Mouse (Mus musculus) embryo, embryonic 10.5 days (tissue): ENCODE data around the gene Cd300e.
"Not testable (repeated sequence)": the region's sequence is repeated elsewhere in the genome, so short reads cannot be mapped to it uniquely, and the experiment has no call there.

Source experiments
- DNase-seq: peaks from one replicate; pipeline ENCODE4 v3.0.0-alpha.2; 2015; ENCODE audit warnings: low spot score

Gene Cd300e

DNA sequence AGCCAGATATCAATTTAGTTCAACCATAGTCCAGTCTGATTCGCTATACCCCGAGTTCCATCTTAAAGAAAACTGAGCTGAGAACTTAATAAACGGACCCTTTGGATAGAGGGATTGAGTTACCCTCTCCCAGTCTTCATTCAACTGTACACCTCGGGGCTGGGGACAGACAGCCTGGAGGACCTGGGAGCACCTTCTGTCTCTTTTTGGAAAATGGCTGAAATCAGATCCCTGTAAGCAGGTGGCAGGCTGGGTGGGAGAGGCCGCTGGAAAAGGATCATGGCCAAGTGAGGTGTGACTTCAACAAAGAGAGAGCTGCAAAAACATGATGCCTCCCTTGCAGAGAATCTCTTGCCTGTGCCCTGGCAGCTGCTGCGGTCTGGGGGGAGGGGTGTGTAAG, 20.2 kb upstream of the Cd300e start:
- DNase-seq: no peak

DNA sequence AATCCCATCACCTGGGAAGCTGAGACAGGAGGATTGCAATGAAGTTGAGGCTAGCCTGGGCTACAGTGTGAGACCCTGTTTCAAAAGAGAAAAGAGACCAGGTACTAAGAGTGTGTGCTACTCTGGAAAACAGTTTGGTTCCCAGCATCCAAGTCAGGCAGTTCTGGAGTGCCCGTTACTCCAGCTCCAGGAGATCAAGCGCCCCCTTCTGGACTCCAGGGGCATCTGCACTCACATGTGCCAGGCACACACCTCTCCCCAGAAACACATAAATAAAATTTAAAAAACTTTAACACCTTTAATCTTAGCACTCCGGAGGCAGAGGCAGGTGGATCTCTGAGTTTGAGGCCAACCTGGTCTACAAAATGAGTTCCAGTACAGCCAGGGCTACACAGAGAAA, 19.4 kb upstream of the Cd300e start:
- no peak for DNase-seq

DNA sequence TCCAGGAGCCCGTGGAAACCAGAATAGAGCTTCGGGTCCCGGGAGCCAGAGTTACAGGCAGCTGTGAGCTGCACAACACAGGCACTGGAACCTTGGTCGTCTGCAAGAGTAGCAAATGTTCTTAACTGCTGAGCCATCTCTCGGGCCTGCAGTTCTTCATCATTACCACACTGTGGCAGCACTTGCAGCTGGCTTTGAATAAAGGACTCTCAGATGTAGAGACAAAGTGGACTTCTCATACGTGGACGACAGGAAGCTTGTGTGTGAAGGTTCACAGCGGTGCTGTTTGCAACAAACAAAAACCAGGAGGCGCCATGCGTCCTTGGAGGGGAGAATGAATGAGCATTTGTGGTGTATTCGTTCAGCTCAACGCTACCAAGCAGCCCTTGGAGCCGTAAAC, 18.9 kb upstream of the Cd300e start:
- DNase-seq: peak; percentile 89

GRCm38 (mm10) chr11:115078680-115079079, 16.7 kb upstream of the Cd300e start:
- DNase-seq: no peak

GRCm38 (mm10) chr11:115077436-115077835, 15.5 kb upstream of the Cd300e start:
- DNase-seq: no peak

GRCm38 (mm10) chr11:115075859-115076258, 13.9 kb upstream of the Cd300e start:
- DNase-seq: no peak

DNA sequence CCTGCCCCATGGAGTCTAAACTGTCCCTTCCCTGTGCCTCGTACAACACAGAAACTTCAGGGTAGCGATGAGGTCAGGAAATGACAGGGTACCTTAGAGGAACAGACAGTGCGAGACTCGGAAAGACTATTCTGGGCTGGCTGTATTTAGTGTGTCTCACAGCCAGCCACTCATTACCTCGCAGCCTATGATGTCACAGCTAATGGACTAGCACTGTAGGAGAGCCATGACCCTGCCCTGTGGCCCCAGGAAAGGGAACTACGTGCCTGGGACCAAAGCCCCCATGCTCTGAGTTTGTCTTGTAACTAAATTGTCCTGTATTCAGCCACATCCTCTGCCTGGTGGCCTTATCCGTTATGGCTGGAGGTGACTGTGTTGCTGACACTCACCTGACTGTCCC, 13.4 kb upstream of the Cd300e start:
- DNase-seq: no peak

GRCm38 (mm10) chr11:115073002-115073401, 11.0 kb upstream of the Cd300e start:
- no peak for DNase-seq

GRCm38 (mm10) chr11:115071631-115072294, 9.8 kb upstream of the Cd300e start:
- DNase-seq: peak; percentile 64

GRCm38 (mm10) chr11:115071015-115071551, 9.1 kb upstream of the Cd300e start:
- DNase-seq: peak; percentile 77

DNA sequence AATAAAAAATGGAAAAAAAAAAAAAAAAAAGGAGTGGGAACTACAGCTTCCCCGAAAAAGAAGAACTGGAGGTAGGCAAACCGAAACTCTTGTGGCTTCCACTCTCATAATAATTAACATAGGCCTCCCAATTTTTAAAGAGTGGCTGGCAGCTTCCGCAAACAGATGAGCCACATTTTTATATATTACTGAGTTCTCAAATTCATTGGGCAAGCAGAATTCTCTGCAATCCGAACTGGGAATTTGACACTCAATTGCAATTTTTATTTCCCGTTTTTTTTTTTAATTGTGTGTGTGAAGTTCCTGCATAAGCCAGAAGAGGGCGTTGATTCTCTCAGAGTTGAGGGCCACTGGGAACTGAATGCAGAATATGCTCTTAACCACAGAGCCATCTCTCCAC, 4.8 kb upstream of the Cd300e start:
- DNase-seq: no peak

DNA sequence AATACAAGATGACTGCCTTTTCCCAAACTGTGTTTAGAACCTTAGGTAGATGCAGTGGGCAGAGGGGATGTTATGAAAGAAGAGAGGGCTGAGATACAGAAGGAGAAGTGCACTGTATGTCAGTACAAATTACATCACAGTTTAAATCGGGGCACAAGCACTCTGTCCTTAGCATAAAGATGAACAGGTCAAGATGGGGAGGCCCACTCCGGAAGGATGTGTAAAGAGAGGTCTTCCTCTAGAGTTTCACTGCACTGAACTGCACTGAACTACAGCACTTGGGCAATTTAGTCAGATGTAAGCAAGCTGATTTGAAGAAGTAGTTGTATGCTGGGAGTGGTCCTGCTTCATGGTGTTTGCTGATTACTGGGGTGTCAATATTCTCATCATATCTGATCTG, 2.2 kb downstream of the Cd300e start:
- DNase-seq: no peak

DNA sequence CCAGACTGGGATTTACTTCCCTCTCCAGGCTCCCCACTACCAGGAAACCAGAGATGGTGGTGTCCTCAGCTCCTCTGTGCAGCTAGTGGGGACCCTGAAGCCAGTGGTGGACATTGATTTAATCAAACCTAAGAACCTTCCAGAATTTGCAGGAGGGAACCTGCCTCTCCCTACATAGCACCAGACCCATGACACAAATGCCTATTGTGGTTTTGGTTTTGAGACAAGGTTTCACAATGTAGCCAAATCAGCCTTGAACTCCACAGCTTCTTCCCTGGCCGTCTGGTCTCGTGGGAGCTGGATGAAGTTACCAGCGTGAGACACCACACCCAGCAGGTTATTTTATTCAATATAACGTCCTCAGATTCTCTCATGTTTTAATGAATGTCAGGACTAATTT, 3.3 kb downstream of the Cd300e start:
- DNase-seq: no peak

DNA sequence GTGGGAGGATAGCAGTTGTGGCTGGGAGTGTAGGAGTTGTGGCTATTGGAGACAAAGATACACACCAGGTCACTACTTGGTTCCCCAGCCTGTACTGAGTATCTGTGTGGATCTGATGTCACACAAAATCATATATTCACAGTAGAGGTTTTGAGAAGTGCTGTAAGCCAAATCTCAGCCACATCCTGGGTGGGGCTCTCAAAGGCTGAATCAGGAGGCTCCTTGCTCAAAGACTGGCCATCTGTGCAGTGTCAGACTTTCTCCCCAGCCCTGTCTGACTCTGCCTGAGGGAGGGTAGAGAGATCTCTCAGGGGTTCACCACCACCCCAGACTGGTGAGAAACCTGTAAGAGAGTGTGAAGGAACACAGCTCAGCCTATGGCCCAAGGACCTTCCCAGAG, 7.4 kb downstream of the Cd300e start:
- DNase-seq: no peak

DNA sequence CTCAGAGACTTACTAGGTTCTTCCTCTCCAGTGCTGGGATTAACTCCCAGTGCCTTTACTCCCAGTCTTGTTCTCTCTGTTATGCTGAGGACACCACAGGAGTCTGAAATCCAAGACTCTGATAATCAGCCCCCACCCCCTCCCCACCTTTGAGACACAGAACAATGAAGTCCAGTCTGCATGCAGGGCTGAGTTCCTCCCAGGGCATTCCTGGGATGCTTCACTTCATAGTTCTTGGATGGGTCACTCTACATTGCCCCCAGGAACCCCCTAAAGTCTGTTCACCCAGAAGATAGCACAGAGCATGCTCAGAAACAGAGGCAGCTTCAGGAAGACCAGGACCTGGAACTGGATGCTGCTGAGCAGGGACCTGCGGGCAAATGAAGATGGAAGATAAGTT, 9.0 kb downstream of the Cd300e start:
- no peak for DNase-seq

DNA sequence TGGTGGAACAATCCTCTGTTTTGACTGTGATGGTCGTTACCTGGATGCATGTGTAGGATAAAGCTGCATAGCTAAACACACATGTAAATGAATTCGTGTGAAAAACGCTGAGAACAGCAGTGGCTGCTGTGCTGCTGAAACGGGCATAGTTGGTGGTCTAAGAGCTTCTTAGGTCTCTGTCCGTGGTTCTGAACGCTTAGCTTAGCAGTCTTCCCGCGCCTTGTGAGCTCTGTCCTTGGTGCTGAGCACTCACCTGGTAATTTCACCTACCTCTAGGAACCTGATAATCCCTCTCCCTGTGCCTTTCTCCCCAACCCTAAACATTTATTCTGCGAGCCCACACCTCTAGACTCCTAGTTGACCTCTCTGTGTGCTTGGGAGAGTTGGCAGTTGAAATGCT, 9.8 kb downstream of the Cd300e start:
- DNase-seq: peak; percentile 87

DNA sequence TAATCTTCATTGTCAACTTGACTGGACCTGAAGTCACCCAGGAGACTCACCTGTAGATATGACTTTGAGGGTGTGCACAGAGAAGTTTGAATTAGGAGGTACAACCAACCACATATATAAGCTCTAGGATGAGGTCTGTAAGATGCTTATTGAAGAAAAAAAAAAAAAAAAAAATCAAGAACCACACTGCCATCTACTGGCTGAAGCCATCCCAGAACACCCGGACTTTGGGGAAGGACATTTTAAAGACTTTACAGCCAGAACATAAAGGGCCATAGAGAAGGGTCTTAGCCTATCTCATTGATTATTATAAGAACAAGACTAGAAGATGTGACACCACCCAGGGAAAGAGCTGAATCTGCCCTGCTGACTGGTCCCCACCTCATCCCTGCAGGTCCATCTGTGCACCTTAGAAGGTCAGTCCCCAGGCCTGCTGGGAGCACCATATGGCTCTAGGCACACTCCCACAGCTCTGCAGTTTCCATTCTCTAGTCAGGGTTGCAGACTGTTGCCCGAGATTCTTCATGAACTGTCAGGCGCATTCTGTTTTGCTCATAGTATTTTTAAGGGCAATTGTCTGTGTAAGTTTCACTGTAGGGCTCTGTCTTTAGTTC, 12.6 kb downstream of the Cd300e start:
- DNase-seq: peak; percentile 14

- no peak for DNase-seq
Measured at GRCm38 (mm10) chr11:115048259-115048658, 13.7 kb downstream of the Cd300e start, which contains the start of gene Cd300ld3. Gene Cd300ld3, minus strand, starts transcription at chr11:115048409.

DNA sequence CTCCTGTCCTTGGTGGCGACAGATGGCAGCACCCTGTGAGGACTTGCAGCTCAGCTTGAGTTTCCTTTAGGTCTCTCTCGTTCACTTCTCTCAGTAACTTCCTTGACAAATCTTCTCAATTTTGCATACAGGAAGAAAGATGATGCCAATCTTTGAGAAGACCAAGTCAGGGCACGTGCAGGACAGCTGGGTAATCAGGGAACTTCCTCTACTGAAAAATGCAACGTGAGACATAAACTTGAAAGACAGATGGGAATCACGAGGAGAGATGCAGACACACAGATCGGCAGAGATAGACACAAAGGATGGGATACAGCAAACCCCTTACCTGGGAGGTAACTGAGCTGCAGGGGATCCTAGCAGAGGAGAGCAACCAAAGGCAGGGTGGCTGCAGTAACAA, 24.3 kb downstream of the Cd300e start, which contains the start of gene Cd300ld5:
Gene Cd300ld5 (minus strand): TSS at position 101 of the 400 bp plus-strand sequence.
- not testable (repeated sequence) for DNase-seq

GRCm38 (mm10) chr11:115026912-115027311, 35.1 kb downstream of the Cd300e start, which contains the start of gene Cd300ld4:
Gene Cd300ld4, minus strand, starts transcription at chr11:115027012.
- DNase-seq: not testable (repeated sequence)

- DNase-seq: not testable (repeated sequence)
Measured at GRCm38 (mm10) chr11:115016093-115016492, 45.9 kb downstream of the Cd300e start, which contains the start of gene Cd300ld2. Gene Cd300ld2, minus strand, starts transcription at chr11:115016193.

DNA sequence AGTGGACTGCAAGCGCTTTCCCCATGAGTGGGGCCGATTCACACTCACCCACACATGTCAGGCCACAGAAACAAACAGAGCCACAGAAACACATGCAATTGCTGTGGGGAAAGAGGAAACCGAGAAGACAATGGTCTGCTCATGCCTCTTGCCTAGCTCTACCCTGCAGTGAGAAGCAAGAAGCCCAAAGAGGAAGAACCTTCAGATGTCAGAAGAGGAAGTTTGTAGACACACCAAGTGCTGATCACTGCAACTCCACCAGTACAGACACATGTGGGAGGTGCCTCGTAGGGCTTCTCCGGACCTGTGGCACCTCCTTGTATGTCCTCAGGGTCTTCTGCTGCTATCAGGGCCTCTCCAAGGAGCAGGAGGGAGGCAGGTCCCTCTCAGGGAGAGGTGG, 57.9 kb downstream of the Cd300e start:
- DNase-seq: no peak
